Mouse (Mus musculus) CD8-positive naive resting alpha-beta T cell, adult 57 days (primary cell): ENCODE results near the gene Slc7a3. TPM values are rescaled to one million over a fixed set of nuclear protein-coding genes. Genes with fewer than 3 reads are reported as not detected.

ENCODE experiments used
- total RNA-seq: library from RNA; stranded (reverse); gene quantifications from one replicate; pipeline ENCODE4 v1.2.4, GENCODE M21; 2023

The Slc7a3 gene
- 0.73 TPM for total RNA-seq

GRCm38 (mm10) chrX:101085920-101086319 is at the start of gene Slc7a3:
Gene Slc7a3, minus strand, starts transcription at chrX:101086020.

GRCm38 (mm10) chrX:101059541-101059940 is 26.3 kb downstream of the Slc7a3 start, which contains the start of gene Tex11:
Gene Tex11, minus strand, starts transcription at chrX:101059667.

Other genes with a start within 250 kb of the Slc7a3 start
- gene Tex11, start 26.4 kb downstream of the Slc7a3 start, total RNA-seq = 0.24 TPM
- gene Snx12, start 136.5 kb upstream of the Slc7a3 start, total RNA-seq = 46.4 TPM
- gene Foxo4, start 168.5 kb upstream of the Slc7a3 start, total RNA-seq = 48.0 TPM
- gene Gm614, start 178.0 kb upstream of the Slc7a3 start, total RNA-seq = 41.4 TPM
- 618 TPM for gene Il2rg, start 182.2 kb upstream of the Slc7a3 start, total RNA-seq
- not detected for gene Gm20489, start 183.0 kb upstream of the Slc7a3 start, total RNA-seq
- gene Med12, start 188.0 kb upstream of the Slc7a3 start, total RNA-seq = 162 TPM
- 0.61 TPM for gene Nlgn3, start 213.1 kb upstream of the Slc7a3 start, total RNA-seq